Mouse (Mus musculus): ENCODE measurements around the gene Jsrp1.

GRCm38 (mm10) chr10:80793803-80794202 is 19.5 kb downstream of the Jsrp1 start:
- TF ChIP-seq POLR2A (IDR thresholded peaks at IDR 0.05; ENCODE audit: low read depth, low read length) (no peak), CTCF (IDR thresholded peaks at IDR 0.05; ENCODE audit: extremely low read depth, insufficient read length, insufficient replicate concordance, low read depth, low read length) (no peak)
